Mouse (Mus musculus): ENCODE results near the gene Rom1.

DNA sequence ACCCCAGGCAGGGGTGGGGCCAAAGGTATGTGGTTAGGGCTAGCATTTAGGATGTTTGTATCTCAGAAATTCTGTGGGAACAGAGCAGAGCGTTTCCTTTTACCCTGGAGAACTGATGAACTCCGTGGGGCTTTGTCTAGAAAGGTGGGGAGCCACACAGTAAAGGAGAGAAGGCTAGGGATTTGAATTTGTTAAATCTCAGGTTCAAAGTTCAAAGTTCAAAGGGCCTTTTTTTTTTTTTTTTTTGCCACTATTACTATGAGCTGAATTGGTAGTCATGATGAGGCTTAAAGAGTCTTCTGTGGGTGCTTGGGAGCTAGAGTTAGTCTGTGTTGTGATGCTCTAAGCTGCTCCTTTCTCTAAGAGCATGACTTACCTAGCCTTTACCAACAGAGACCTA is 7.6 kb upstream of the Rom1 start:
- TF ChIP-seq POLR2A (IDR thresholded peaks at IDR 0.05; ENCODE audit: extremely low read depth, insufficient read depth, low read length) (no peak), CTCF (IDR thresholded peaks at IDR 0.05; ENCODE audit: low read depth, low read length) (no peak)
